Mouse (Mus musculus) limb, embryonic 14.5 days (tissue): ENCODE measurements around the gene Vrk1. TPM values are rescaled to one million over a fixed set of nuclear protein-coding genes. Genes with fewer than 3 reads are reported as not detected.

Experiments
- ATAC-seq: fragments of 200-750 bp; cut with Nextera tagmentation; 2 replicates; pipeline ENCODE4 v1.8.0; 2017; ENCODE audit warnings: low read depth, moderate number of reproducible peaks, moderate TSS enrichment; ENCODE audit not compliant: low FRiP score
- DNase-seq: peaks from one replicate; pipeline ENCODE4 v3.0.0-alpha.2; 2015; ENCODE audit warnings: low spot score
- H3K27ac ChIP-seq: fragments of 300-500 bp; sonication (generic); replicated peaks from 2 replicates; pipeline ENCODE4 v1.5.1; 2014; ENCODE audit warnings: low read depth, mild to moderate bottlenecking, low read length, moderate library complexity, mixed read lengths
- H3K27me3 ChIP-seq: fragments of 300-500 bp; sonication (generic); 2 replicates; pipeline ENCODE4 v1.6.1; 2014; ENCODE audit warnings: low read length, mixed read lengths; ENCODE audit not compliant: control insufficient read depth, insufficient read depth
- H3K36me3 ChIP-seq: fragments of 300-500 bp; sonication (generic); 2 replicates; pipeline ENCODE4 v1.6.1; 2014; ENCODE audit warnings: mild to moderate bottlenecking, low read length, moderate library complexity, mixed read lengths; ENCODE audit not compliant: control insufficient read depth, insufficient read depth
- H3K4me1 ChIP-seq: fragments of 300-500 bp; sonication (generic); 2 replicates; pipeline ENCODE4 v1.6.1; 2014; ENCODE audit warnings: antibody characterized with exemption, low read length, mixed read lengths; ENCODE audit not compliant: control insufficient read depth, insufficient read depth
- H3K4me2 ChIP-seq: fragments of 300-500 bp; sonication (generic); replicated peaks from 2 replicates; pipeline ENCODE4 v1.6.1; 2014; ENCODE audit warnings: low read depth, mild to moderate bottlenecking, low read length, moderate library complexity; ENCODE audit not compliant: severe bottlenecking
- H3K4me3 ChIP-seq: fragments of 300-500 bp; sonication (generic); replicated peaks from 2 replicates; pipeline ENCODE4 v1.5.1; 2014; ENCODE audit warnings: low read length
- H3K9ac ChIP-seq: fragments of 300-500 bp; sonication (generic); 2 replicates; pipeline ENCODE4 v1.6.1; 2014; ENCODE audit warnings: mild to moderate bottlenecking, low read depth, low read length, moderate library complexity; ENCODE audit not compliant: severe bottlenecking
- H3K9me3 ChIP-seq: fragments of 300-500 bp; sonication (generic); 2 replicates; pipeline ENCODE4 v1.6.1; 2016; ENCODE audit warnings: low read length; ENCODE audit not compliant: control insufficient read depth
- POLR2A ChIP-seq: fragments of 200-500 bp; IDR thresholded peaks from 2 replicates; pipeline ENCODE4 v1.8.0; 2012; ENCODE audit warnings: inconsistent platforms, mild to moderate bottlenecking, moderate library complexity, borderline replicate concordance; ENCODE audit not compliant: insufficient read depth, insufficient read length; ENCODE audit errors: extremely low read depth
- WGBS: fragments of 180-500 bp; shearing (Covaris S2); extraction: QIAGEN DNeasy Blood & Tissue Kit; methylation state at CpG from one replicate; pipeline ENCODE4 v1.1.7; 2014; 5-methylcytosine and 5-hydroxymethylcytosine counted together
- polyA plus RNA-seq, 2 experiments: library from polyadenylated mRNA; depleted of rRNA in 1 of 2; stranded (reverse) in 1 of 2; unstranded in 1 of 2; fragments of >200 nt; fragmentation: Nextera tagmentation in 1 of 2; extraction: Ambion mirVana in 1 of 2; gene quantifications; 2 replicates each; pipeline versions ENCODE4 v1.2.1 to v1.2.3; 2012 to 2014

The Vrk1 gene
- polyA plus RNA-seq, 2 experiments: 36.1 to 50.2 TPM

- TF ChIP-seq POLR2A: no peak
- no peaks in the 10 kb centered on the region for H3K4me1 ChIP-seq
These were observed 113.2 kb downstream of the Vrk1 start for GRCm38 (mm10) chr12:106123276-106123675.

GRCm38 (mm10) chr12:106124581-106124980 lies 114.6 kb downstream of the Vrk1 start:
- H3K36me3 ChIP-seq: no peaks in the 10 kb centered on the region
- no peaks in the 10 kb centered on the region for H3K9me3 ChIP-seq
- H3K9ac ChIP-seq: no peak overlapping the region
- no peak overlapping the region for H3K4me3 ChIP-seq
- no peak overlapping the region for H3K4me2 ChIP-seq
- no peaks in the 10 kb centered on the region for H3K27me3 ChIP-seq
- no peak for TF ChIP-seq POLR2A
- H3K27ac ChIP-seq: no peak overlapping the region
- H3K4me1 ChIP-seq: no peaks in the 10 kb centered on the region
- no peak for ATAC-seq
- DNase-seq: no peak
- 95% methylated on average over 3 of the region's 3 CpGs for WGBS

More at GRCm38 (mm10) chr12:106123276-106123675, 113.2 kb downstream of the Vrk1 start:
- Histone ChIP-seq H3K4me3 (no peak overlapping the region), H3K9me3 (no peaks in the 10 kb centered on the region), H3K27me3 (no peaks in the 10 kb centered on the region), H3K9ac (no peak overlapping the region), H3K4me2 (no peak overlapping the region), H3K36me3 (no peaks in the 10 kb centered on the region), H3K27ac (no peak overlapping the region)
- ATAC-seq: no peak
- no peak for DNase-seq
- WGBS: 52% methylated on average over 14 of the region's 14 CpGs

Other genes starting within 250 kb of the Vrk1 start
- gene Papola, start 225.5 kb upstream of the Vrk1 start, polyA plus RNA-seq (2012; rRNA removed): 165 and 175 TPM in 2 replicates
- 163 and 171 TPM in 2 replicates for gene Papola, start 225.5 kb upstream of the Vrk1 start, polyA plus RNA-seq (2014; fragmentation: Nextera tagmentation; extraction: Ambion mirVana)